Mouse (Mus musculus): ENCODE data around the gene Rpl15.

DNA sequence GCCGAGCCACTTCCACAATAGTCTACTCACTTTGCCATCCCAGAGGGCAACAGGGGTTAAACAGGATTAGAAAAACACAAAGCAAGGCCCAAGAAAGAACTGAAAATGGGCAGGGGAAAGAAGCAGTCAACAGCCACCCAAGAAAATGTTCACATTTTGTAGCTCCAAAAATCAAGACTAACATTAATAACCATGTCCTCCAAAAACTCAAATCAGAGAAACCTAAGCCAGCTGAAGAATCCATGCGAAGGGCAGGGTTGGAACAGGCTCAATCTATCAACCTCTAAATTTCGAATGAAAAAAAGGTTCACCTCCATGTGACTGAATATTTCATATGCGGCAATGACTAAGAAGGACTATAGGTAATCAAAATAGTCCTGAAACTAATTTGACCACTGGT, 33.8 kb downstream of the Rpl15 start:
- TF ChIP-seq CTCF (IDR thresholded peaks at IDR 0.05; ENCODE audit: extremely low read depth, insufficient read depth, insufficient read length, insufficient replicate concordance) (no peak), POLR2A (IDR thresholded peaks at IDR 0.05; ENCODE audit: low read depth, low read length) (no peak)

Measured in spleen, adult 2 months (tissue).